ENCODE assay signal across 18 mouse cellular contexts in genomic region chr1:137591891-137592290, GRCm38 (mm10).
"Had no signal": no experiment of that assay in that cellular context is flagged by ENCODE, and none has a peak within 500 bp of the region (broad histone marks: within the 10 kb centered on the region; RNA-seq: fewer than 3 reads in every experiment).

No protein-coding gene starts in this region.

- H3K27ac ChIP-seq: kidney, embryonic 15.5 days; left cerebral cortex, adult 2 months; limb, embryonic 13.5 days; liver, embryonic 13.5 days; macrophage; midbrain, embryonic 10.5 days; midbrain, embryonic 13.5 days; neural tube, embryonic 13.5 days; stomach, embryonic 15.5 days had no signal

- H3K9ac ChIP-seq: kidney, embryonic 15.5 days; limb, embryonic 13.5 days; liver, embryonic 13.5 days; midbrain, embryonic 13.5 days; neural tube, embryonic 13.5 days; stomach, embryonic 15.5 days had no signal

- ATAC-seq: midbrain, embryonic 13.5 days; midbrain, embryonic 16.5 days had no signal

- H3K36me3 ChIP-seq: kidney, embryonic 15.5 days; limb, embryonic 13.5 days; liver, embryonic 13.5 days; midbrain, embryonic 10.5 days; midbrain, embryonic 13.5 days; neural tube, embryonic 13.5 days; stomach, embryonic 15.5 days had no signal

- H3K4me3 ChIP-seq: kidney, embryonic 15.5 days; left cerebral cortex, adult 2 months; limb, embryonic 13.5 days; liver, embryonic 13.5 days; megakaryocyte, embryonic 14.5 days; midbrain, embryonic 10.5 days; midbrain, embryonic 13.5 days; myocyte; neural tube, embryonic 13.5 days; stomach, embryonic 15.5 days had no signal

- H3K27me3 ChIP-seq: kidney, embryonic 15.5 days; limb, embryonic 13.5 days; liver, embryonic 13.5 days; megakaryocyte, embryonic 14.5 days; midbrain, embryonic 13.5 days; neural tube, embryonic 13.5 days; stomach, embryonic 15.5 days had no signal

- H3K4me1 ChIP-seq: kidney, embryonic 15.5 days; liver, embryonic 13.5 days; megakaryocyte, embryonic 14.5 days; midbrain, embryonic 10.5 days; midbrain, embryonic 13.5 days; neural tube, embryonic 13.5 days; stomach, embryonic 15.5 days had no signal

- H3K9me3 ChIP-seq: kidney, embryonic 15.5 days; limb, embryonic 13.5 days; liver, embryonic 13.5 days; megakaryocyte, embryonic 14.5 days; midbrain, embryonic 10.5 days; midbrain, embryonic 13.5 days; neural tube, embryonic 13.5 days; stomach, embryonic 15.5 days had no signal

- H3K4me2 ChIP-seq: kidney, embryonic 15.5 days; limb, embryonic 13.5 days; liver, embryonic 13.5 days; midbrain, embryonic 13.5 days; neural tube, embryonic 13.5 days; stomach, embryonic 15.5 days had no signal

- DNase-seq: layer of hippocampus, postnatal 36 days; liver, embryonic 13.5 days; lung, adult 2 months; retina, postnatal 1 day; right cerebral cortex, postnatal 25 days; spleen, adult 18-20 months; thymus, postnatal 36 days had no signal
